Mouse (Mus musculus) cerebellum, postnatal 4 days (tissue): Measurements from ENCODE around the gene Polr3k.

Source experiments
- DNase-seq, 2 experiments: peaks; one replicate each; pipeline ENCODE4 v3.0.0; 2022; ENCODE audit warnings: low spot score in 2 of 2, mixed read lengths in 1 of 2

Polr3k gene

DNA sequence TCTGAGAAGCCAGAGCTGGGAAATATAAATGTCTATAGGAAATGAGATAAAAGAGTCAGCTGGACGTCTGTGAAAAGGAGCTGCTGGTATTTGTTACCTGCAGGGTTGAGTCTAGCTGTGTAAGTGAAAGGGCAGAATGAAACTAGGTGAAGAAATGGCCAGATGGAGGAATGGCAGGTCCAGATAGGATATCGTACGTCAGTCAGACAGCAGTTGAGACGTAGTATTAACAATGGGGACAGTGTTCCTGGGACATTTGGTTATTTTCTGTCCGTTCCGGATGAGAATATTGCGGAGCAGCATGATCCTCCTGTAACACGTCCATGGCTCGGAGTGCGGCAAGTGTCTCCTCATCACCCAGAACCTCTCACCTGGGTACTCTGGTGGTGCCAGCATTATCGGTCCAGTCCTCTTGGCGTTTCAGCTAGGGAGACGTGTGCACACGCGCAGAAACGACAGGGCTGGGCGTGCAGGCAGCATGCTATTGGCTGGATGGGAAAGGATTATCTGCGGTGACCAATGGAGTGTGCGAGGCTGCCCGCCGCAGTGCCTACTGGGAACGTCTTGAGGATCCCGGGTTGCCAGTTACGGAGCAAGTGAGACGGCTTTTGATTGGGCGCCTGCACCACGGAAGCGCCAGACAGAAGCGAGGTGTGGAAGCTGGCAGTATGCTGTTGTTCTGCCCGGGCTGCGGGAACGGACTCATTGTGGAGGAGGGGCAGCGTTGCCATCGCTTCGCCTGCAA lies at the start of gene Polr3k:
Gene Polr3k (plus strand): TSS at position 547 of the 745 bp plus-strand sequence.
- peak; percentile 76 to 89 for DNase-seq

DNA sequence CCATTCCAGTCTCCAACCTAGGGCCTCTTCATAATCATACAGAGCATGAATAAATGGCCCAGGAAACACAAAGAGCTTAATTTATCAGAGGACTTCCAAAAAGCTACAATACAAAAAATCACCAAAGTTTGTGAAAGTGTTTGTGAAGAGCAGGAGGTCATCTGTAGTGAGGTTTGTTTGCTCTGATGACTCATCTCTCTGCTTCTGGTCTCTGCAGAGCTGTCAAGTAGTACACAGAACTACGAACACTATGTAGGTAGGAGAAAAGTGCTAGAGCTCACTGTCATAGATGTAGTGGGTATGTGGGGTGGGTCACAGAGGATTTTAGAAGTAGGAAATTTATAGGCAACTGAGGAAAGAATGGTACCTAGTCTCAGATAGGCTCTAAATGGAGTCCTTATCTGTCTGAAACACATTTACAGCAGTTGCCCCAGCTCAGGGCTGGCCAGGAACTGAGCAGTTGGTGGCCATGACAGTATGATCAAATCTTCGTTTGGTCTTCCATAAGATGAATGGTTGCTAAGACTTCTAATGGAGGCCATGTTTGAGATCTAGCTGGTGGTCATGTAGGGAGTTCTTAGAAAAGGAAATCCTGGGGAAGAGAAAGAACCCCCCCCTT lies 35.0 kb upstream of the Polr3k start:
- no peak for DNase-seq

DNA sequence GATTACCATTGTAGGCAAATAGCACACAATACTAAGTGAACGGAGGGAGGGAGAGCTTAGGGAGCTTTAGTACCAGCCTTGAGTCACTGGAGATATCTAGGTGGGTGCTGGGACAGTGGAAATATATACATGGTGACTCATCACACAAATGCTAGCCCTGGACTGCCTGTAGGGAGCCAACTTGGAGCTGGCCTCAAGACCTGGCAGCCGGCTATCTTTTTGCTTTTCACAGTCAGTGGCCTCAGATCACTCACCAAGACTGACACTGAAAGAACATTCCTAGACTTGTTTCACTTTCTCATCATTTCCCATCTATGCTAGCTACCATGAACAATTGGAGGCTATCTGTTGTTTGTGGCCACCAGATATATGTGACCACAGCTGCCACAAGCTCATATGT lies 31.4 kb upstream of the Polr3k start:
- no peak for DNase-seq

DNA sequence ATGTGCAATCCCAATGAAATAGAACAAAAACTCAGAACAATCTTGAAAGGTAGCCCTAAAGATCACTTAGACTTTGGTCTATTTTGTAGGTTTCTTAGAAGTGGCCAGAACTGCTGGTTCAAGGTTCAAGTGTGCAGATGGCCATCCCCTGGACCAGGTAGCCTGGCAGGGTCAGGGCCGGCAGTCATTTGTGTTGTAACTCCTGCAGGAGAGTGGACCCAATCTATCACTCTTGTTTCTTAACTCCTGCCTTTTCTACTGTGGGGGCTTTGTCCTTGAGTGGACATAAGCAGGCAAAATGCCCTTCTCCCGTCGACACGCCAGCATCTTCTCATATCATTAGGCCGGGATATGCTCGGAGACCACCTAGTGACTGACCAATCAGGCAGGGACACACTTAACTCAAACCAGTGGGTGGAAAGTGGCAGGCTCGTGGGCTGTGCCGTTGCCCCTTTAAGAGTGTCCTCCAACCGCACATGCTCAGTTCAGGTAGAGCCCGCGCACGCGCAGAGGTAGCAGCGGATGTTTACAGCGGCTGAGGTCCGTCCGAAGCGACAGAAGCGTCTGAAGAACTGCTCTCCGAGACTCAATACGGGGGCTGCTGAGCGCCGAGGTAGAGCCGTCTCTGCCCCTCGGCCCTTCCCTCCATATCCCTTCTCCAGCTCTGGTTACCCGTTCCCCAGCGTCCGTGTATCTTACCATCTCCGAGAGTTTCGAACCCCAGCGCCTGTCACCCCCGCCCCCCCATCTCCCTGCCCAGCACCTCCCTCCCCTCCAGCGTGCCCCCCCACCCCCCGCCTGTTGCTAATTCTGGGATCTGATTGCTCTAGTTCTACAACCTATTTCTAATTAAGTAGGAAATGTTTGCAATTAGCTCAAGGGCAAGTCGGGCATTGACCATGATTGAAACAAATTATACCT lies 26.5 kb upstream of the Polr3k start, which contains the start of gene Pcmtd2:
Gene Pcmtd2 (plus strand): TSS at position 483 of the 921 bp plus-strand sequence.
- peak; percentile 70 to 86 for DNase-seq

DNA sequence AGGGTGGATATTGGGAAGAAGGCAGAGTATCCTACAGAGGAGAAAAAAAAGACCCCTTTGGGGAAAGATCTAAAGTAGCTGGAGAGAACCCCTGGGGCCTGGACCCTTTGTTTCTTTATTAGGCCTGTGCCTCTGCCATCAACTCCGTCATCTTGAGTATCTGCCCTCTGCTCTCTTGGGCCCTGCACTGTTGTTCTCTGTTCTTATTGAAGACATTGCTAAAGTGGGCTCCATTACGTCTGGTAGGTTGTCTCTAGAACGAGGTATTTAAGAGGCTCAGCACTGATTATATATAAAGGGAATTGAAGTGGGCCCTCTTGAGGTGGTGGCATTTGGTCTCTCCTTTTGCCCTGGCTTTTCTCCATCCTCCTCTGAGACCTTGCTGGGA lies 25.9 kb upstream of the Polr3k start:
- no peak for DNase-seq

DNA sequence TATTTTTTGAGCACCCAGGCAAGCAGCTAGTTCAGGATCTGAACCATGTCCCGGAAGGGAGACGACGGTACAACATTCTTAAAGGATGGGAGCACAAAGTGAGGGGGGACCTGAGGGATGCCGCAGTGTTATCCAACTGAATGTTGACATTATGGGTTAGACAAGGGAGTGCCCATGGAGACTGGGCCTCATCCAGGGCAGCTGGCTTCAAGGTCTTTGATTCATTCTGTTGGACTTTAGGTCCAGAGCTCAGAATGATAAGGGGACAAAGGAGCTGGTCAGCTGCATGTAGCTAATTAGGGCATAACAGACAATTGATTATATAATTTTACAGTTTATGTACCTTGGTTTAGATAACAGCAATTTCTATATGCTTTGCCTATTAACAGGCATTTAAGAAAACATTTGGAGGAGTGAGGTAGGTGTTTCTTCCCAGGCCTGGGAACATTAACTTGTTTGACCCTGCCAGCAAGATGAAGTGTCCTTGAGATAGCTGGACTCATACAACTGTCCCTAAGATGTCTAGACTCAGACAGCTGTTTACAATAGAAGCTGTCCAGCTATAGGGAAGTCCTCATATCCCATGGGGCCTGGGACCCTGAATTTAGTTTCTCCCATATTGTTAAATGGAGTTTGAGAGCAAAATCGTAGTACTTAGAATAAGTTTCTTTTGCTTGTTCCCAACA lies 18.3 kb upstream of the Polr3k start:
- no peak for DNase-seq

DNA sequence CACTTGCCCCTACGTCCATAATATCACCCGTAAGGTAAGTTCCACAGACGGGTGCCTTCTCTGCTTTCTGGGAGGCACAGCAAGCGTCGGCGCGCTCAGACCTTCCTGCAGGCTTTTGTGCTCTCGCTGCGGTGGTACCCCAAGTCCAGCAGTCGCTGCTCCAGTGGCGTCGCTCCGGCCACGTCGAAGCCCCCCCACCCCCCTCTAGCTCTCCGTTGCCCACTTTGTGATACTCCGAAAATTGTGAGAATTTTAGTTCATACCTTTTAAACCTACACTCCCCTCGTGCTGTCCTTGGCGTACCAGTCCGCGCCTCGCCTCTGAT lies 361 bp downstream of the Polr3k start:
- no peak for DNase-seq

DNA sequence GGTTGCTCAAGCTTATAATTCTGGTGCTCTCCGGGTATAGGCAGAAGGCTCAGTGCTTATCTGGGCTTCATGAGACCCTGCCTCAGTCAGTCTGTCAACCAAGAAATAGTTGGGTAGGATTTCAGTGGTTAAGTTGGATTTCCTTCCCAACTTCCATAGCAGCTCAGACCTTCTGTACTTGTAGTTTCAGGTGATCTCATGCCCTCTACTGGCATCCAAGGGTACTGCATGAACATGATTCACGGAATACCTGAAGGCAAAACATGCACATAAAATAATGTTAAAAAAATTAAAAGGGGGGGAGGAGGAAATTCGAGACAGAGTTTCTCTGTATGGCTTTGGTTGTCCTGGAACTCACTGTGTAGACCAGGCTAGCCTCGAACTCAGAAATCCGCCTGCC lies 2.8 kb downstream of the Polr3k start:
- DNase-seq: peak; percentile 48 to 73

DNA sequence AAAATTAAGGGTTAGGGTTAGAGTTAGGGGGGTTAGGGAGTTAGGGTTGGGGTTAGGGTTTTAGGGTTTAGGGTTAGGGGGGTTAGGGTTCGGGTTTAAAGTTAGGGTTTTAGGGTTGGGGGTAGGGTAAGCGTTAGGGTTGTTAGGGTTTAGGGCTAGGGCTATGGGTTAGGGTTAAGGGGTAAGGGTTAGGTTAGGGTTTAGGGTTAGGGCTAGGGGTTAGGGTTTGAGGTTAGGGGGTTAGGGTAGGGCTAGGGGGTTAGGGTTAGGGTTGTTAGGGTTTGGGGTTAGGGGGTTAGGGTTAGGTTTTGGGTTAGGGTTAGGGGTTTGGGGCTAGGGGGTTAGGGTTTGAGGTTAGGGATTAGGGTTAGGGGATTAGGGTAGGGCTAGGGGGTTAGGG lies 6.9 kb downstream of the Polr3k start:
- no peak for DNase-seq

DNA sequence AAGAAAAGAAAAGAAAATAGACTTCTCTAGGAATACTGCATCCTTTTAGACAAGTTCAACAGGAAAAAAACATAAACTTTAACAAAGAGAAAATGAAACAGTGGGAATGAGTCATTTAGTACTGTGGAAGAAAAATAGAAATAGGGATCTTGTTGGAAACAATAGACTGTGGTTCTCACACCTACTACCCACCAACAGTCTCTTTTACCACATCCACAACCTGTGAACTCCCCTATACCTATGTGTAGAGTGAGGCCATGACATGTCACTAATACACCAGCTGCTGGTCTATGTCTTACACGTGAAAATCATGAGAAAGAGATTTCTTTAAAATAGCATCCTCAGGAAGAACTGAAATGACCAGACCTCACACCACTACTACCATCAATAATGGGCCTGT lies 14.8 kb downstream of the Polr3k start:
- DNase-seq: no peak

DNA sequence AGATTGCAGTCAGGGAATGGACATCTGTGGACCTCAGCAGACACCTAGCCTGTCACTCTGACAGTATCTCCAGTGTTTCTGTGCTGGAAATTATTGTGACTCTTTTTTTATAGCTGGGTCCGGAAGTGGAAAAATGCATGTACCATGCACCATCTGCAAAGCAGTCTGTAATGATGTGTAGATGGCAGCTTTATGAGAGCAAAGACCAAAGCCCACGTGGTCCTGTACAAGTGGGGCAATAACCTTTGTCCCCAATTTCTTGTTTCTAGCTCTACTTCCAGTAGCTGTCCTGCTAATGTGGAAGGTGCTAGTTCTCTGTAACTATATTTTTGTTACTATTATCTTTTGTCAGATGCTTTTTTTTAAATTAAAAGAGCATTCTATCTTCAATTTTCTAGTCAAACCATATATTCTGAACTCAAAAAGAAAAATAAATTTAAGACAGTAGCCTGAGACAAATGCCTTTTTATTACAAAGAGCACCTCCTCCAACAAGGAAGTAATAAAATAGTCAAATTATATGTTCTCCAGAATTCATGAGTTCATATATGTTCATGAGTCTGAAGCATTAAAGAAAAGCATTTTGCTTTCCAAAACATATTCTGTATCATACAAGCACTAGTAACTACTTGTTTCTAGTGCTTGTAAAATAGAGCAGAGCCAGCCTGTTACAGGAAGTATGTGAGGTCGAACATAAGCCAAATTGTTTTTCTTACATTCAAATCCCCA lies 19.0 kb downstream of the Polr3k start:
- no peak for DNase-seq

DNA sequence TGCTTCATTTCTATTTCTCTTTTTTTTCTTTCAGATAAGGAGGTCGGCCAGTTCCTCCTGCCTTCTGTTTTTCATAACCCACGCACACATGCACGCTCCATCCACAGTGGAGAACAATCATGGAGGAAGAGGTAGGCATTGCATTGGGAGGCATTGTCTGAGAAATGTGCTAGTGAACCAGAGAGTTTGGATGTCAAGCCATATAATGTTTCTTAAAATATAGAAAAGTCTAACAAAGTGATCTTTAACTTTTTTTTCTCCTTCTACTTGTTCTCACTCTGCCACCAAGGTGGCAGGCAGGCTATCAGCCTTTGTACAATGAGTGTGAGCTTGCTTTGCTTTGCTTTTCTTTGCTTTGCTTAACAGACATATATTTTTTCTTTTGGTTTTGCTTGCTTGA lies 53.7 kb downstream of the Polr3k start:
- no peak for DNase-seq

DNA sequence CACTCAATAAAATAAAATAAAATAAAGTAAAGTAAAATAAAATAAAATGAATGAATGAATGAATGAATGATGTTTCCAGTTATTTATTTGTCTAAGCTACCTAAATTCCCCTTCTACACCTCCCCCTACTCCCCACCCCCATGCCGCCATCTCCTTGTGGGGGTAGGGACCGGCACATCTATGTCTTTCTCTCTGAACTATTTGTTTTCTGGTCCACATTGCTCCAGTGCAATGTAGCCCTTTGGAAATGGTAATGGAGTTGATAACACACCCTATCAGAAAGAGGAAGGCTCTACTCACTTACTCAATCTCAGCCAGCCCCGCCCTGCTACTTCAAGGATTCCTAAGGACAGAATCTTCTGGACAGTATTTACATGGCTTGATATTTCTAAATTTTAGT lies 54.4 kb downstream of the Polr3k start:
- peak; percentile 16 to 35 for DNase-seq
